Mouse (Mus musculus) MEL (cell line): ENCODE results near the gene Mrtfa.

Experiments used
- BHLHE40 ChIP-seq: IDR thresholded peaks from 2 replicates; pipeline ENCODE4 v1.6.1; 2012; ENCODE audit warnings: low read depth, mild to moderate bottlenecking, inconsistent platforms, low read length, improper control_type of control experiment, borderline replicate concordance
- CHD2 ChIP-seq: IDR thresholded peaks from 2 replicates; pipeline ENCODE4 v1.6.1; 2011; ENCODE audit warnings: low read length, improper control_type of control experiment
- CTCF ChIP-seq, 3 experiments: IDR thresholded peaks in 2 of 3; conservative IDR thresholded peaks in 1 of 3; 2 replicates each; pipeline ENCODE4 v1.5.1; 2011 to 2012; ENCODE audit warnings: low read length in 3 of 3, low read depth in 2 of 3, mild to moderate bottlenecking in 2 of 3, improper control_type of control experiment in 1 of 3, inconsistent platforms in 1 of 3, mixed read lengths in 1 of 3, moderate library complexity in 1 of 3; ENCODE audit not compliant: control insufficient read depth in 1 of 3, insufficient read depth in 1 of 3, poor library complexity in 1 of 3, severe bottlenecking in 1 of 3
- ETS1 ChIP-seq: IDR thresholded peaks from 2 replicates; pipeline ENCODE4 v1.6.1; 2012; ENCODE audit warnings: low read depth, mild to moderate bottlenecking, inconsistent platforms, low read length, improper control_type of control experiment, moderate library complexity
- MAX ChIP-seq: IDR thresholded peaks from 2 replicates; pipeline ENCODE4 v1.6.1; 2011; ENCODE audit warnings: low read length, improper control_type of control experiment
- POLR2A ChIP-seq, 2 experiments: IDR thresholded peaks; 2 replicates each; pipeline ENCODE4 v1.6.1; 2011 to 2012; ENCODE audit warnings: low read length in 2 of 2, mild to moderate bottlenecking in 2 of 2, control low read depth in 1 of 2, improper control_type of control experiment in 1 of 2, low read depth in 1 of 2, moderate library complexity in 1 of 2; ENCODE audit not compliant: control insufficient read depth in 1 of 2, insufficient read depth in 1 of 2, poor library complexity in 1 of 2
- RAD21 ChIP-seq: IDR thresholded peaks from 2 replicates; pipeline ENCODE4 v1.6.1; 2011; ENCODE audit warnings: mild to moderate bottlenecking, low read depth, low read length, improper control_type of control experiment
- RCOR1 ChIP-seq: IDR thresholded peaks from 2 replicates; pipeline ENCODE4 v1.6.1; 2012; ENCODE audit warnings: low read depth, mild to moderate bottlenecking, inconsistent platforms, low read length, improper control_type of control experiment
- SMC3 ChIP-seq: IDR thresholded peaks from 2 replicates; pipeline ENCODE4 v1.6.1; 2011; ENCODE audit warnings: low read depth, low read length, improper control_type of control experiment
- UBTF ChIP-seq: IDR thresholded peaks from 2 replicates; pipeline ENCODE4 v1.6.1; 2012; ENCODE audit warnings: low read depth, mild to moderate bottlenecking, inconsistent platforms, low read length, improper control_type of control experiment, moderate library complexity, borderline replicate concordance; ENCODE audit not compliant: insufficient read depth
- USF1 ChIP-seq: IDR thresholded peaks from 2 replicates; pipeline ENCODE4 v1.6.1; 2014; ENCODE audit warnings: low read depth, mild to moderate bottlenecking, inconsistent platforms, low read length, improper control_type of control experiment, moderate library complexity
- ZMIZ1 ChIP-seq: IDR thresholded peaks from 2 replicates; pipeline ENCODE4 v1.6.1; 2012; ENCODE audit warnings: low read depth, mild to moderate bottlenecking, inconsistent platforms, low read length, improper control_type of control experiment, moderate library complexity
- ZNF384 ChIP-seq: IDR thresholded peaks from 2 replicates; pipeline ENCODE4 v1.6.1; 2012; ENCODE audit warnings: low read depth, mild to moderate bottlenecking, inconsistent platforms, low read length, improper control_type of control experiment

- TF ChIP-seq POLR2A (IDR thresholded peaks at IDR 0.05; ENCODE audit: control insufficient read depth in 1 of 2, insufficient read depth in 1 of 2, low read depth in 1 of 2, low read length in 2 of 2, poor library complexity in 1 of 2) (no peak), RCOR1 (no peak), CTCF (IDR thresholded peaks at IDR 0.05 in 2 of 3, conservative IDR thresholded peaks at IDR 0.05 in 1 of 3; ENCODE audit: control insufficient read depth in 1 of 3, insufficient read depth in 1 of 3, low read depth in 2 of 3, low read length in 3 of 3, poor library complexity in 1 of 3, severe bottlenecking in 1 of 3) (no peak), CHD2 (no peak), ZMIZ1 (no peak), UBTF (no peak), MAX (no peak), SMC3 (no peak), RAD21 (no peak), ETS1 (no peak), ZNF384 (no peak), BHLHE40 (no peak), USF1 (no peak)
Measured at GRCm38 (mm10) chr15:81050488-81050887, 140.1 kb downstream of the Mrtfa start.
